Mouse (Mus musculus) splenic B cell, adult 2 months (primary cell): ENCODE measurements around the gene Serpina3c.

ENCODE experiments used
- DNase-seq: peaks from one replicate; pipeline ENCODE4 v3.0.0-alpha.2; 2011; ENCODE audit warnings: low read depth, low spot score
- H3K27me3 ChIP-seq: 2 replicates; pipeline ENCODE4 v1.6.1; 2012; ENCODE audit warnings: mild to moderate bottlenecking, low read length, moderate library complexity, mixed read lengths; ENCODE audit not compliant: control insufficient read depth, poor library complexity, insufficient read depth, severe bottlenecking
- H3K36me3 ChIP-seq: 2 replicates; pipeline ENCODE4 v1.6.1; 2012; ENCODE audit warnings: mild to moderate bottlenecking, low read length, moderate library complexity, mixed read lengths; ENCODE audit not compliant: control insufficient read depth, poor library complexity, insufficient read depth, severe bottlenecking

Gene Serpina3c

DNA sequence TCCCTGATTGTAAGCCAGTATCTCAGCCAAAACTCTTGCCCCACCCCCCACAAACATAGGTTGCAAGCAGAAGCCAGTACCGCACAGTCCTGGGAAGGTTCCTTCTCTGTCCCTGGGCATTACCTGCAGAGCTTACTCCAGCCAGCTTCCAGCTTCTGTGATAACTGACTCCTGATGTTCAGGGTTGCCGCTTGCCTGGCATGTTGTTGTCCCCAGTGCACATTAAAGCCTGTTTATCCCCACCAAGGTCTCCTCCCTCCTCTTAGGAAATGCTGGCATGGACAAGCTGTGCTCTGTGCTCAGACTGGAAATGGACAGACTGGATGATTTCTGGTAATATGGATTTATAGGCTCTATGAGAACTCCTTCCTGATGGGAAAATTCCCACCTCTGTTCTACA is at the start of gene Serpina3c:
Gene Serpina3c, minus strand, starts transcription at position 215 of the 400 bp plus-strand sequence.
- Histone ChIP-seq H3K27me3 (no peaks in the 10 kb centered on the region), H3K36me3 (no peaks in the 10 kb centered on the region)
- no peak for DNase-seq

GRCm38 (mm10) chr12:104190852-104191251 is 37.2 kb upstream of the Serpina3c start:
- DNase-seq, result no peak
- Histone ChIP-seq H3K27me3 (no peaks in the 10 kb centered on the region), H3K36me3 (no peaks in the 10 kb centered on the region)

- no peak for DNase-seq
- H3K36me3 ChIP-seq, result no peaks in the 10 kb centered on the region
Observed at GRCm38 (mm10) chr12:104189246-104189645, 35.6 kb upstream of the Serpina3c start.

GRCm38 (mm10) chr12:104186041-104186581 is 32.4 kb upstream of the Serpina3c start:
- Histone ChIP-seq H3K27me3 (no peaks in the 10 kb centered on the region), H3K36me3 (no peaks in the 10 kb centered on the region)
- DNase-seq, result no peak

More at GRCm38 (mm10) chr12:104189246-104189645, 35.6 kb upstream of the Serpina3c start:
- no peaks in the 10 kb centered on the region for H3K27me3 ChIP-seq

- DNase-seq, result no peak
- no peaks in the 10 kb centered on the region for H3K36me3 ChIP-seq
- no peaks in the 10 kb centered on the region for H3K27me3 ChIP-seq
Observed at GRCm38 (mm10) chr12:104185046-104185445, 31.4 kb upstream of the Serpina3c start.

DNA sequence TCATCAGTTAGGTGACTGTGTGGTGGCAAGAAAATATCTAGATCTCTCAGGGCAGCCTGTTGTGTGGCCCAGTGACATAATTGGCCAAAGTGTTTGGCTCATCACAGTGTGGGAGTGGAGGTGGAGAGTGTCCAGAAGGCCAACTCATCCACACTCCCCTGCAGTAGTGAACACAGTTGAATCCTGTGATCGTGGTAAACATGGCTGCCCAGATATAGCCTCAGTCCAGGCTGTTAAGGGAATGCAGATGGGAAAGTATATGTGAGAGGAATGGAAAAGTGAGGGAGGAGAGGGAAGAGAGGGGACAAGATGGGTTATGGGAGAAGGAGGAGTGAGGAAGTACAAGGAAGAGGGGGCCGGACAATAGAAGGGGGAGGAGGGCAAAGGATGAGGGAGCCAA is 25.3 kb upstream of the Serpina3c start:
- Histone ChIP-seq H3K27me3 (no peaks in the 10 kb centered on the region), H3K36me3 (no peaks in the 10 kb centered on the region)
- DNase-seq, result no peak

- DNase-seq, result no peak
- H3K36me3 ChIP-seq, result no peaks in the 10 kb centered on the region
- H3K27me3 ChIP-seq, result no peaks in the 10 kb centered on the region
Observed at GRCm38 (mm10) chr12:104178577-104178976, 24.9 kb upstream of the Serpina3c start.

DNA sequence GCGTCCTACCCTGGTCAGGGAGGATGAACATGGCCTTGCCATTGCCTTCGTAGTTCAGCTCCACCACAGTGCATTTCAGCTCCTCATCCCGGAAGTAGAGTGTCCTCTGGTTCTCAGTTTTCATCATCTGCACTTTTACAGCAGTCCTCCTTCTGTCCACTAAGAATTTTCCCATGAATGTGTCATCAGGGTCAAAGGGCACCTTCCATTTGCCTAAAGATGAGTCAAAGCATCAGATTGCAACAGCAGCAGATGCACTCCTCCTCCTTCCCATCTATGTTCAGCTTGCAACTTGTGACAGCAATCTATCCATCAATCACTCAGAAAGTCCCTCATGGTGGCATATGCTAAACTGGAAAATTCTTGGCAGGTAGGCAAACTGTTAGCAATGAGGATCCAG is 22.0 kb upstream of the Serpina3c start:
- no peaks in the 10 kb centered on the region for H3K36me3 ChIP-seq
- DNase-seq, result no peak
- H3K27me3 ChIP-seq, result no peaks in the 10 kb centered on the region

GRCm38 (mm10) chr12:104174747-104175146 is 21.1 kb upstream of the Serpina3c start:
- no peak for DNase-seq
- Histone ChIP-seq H3K27me3 (no peaks in the 10 kb centered on the region), H3K36me3 (no peaks in the 10 kb centered on the region)

- H3K36me3 ChIP-seq, result no peaks in the 10 kb centered on the region
- H3K27me3 ChIP-seq, result no peaks in the 10 kb centered on the region
- no peak for DNase-seq
Observed at GRCm38 (mm10) chr12:104153041-104153645, 527 bp downstream of the Serpina3c start.

GRCm38 (mm10) chr12:104151989-104152388 is 1.7 kb downstream of the Serpina3c start:
- Histone ChIP-seq H3K36me3 (no peaks in the 10 kb centered on the region), H3K27me3 (no peaks in the 10 kb centered on the region)
- DNase-seq, result no peak

DNA sequence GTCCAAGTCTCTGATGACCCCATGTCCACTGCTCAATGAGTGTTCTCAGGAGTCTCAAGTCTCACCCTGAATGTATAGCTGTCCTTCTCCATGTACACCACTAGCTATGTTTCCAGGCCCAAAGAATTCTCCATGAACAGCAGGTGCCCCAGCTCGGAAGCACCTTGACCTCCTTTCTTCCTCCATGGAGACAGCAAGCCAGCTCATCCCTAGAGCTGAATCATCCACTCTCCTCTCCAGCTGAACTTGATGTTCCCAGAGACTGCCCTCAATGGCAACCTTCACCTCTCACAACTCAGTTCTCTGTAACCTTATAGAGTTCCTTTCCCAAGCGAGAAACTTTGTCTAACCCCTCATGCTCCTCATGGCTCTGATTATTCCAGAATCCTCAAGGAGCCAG is 8.1 kb downstream of the Serpina3c start:
- H3K36me3 ChIP-seq, result no peaks in the 10 kb centered on the region
- H3K27me3 ChIP-seq, result no peaks in the 10 kb centered on the region
- no peak for DNase-seq

- H3K36me3 ChIP-seq, result no peaks in the 10 kb centered on the region
- no peak for DNase-seq
- H3K27me3 ChIP-seq, result no peaks in the 10 kb centered on the region
Observed at GRCm38 (mm10) chr12:104143286-104143685, 10.4 kb downstream of the Serpina3c start.

- H3K36me3 ChIP-seq, result no peaks in the 10 kb centered on the region
- no peak for DNase-seq
- no peaks in the 10 kb centered on the region for H3K27me3 ChIP-seq
Observed at GRCm38 (mm10) chr12:104142427-104142826, 11.2 kb downstream of the Serpina3c start.

DNA sequence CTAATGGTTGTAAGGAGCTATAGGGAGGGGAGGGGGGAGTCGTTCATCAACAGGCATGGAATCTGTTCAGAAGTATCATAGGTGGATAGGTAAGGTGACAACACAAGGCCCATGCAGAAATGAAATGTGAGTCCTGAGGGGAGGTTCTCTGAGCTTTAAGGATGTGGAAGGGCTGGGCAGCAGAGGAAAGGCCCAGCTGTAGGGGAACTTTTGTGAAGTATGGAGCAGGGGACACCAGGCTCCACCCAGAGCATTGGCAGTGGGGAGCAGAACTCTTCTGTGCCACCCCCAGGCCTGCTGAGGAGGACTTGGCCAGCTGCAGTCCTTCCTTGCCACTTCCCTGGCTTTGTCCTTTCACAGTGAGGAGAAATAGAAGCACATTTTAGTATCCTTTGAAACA is 12.2 kb downstream of the Serpina3c start:
- H3K27me3 ChIP-seq, result no peaks in the 10 kb centered on the region
- no peaks in the 10 kb centered on the region for H3K36me3 ChIP-seq
- DNase-seq, result no peak
